Mouse (Mus musculus) kidney, postnatal 0 days (tissue): Measurements from ENCODE around the gene Cbx1. TPM values are rescaled to one million over a fixed set of nuclear protein-coding genes. Genes with fewer than 3 reads are reported as not detected.
A peak's percentile ranks its signal among the peaks of the same experiment; 100 is the strongest.

Source experiments
- ATAC-seq: fragments of 200-750 bp; cut with Nextera tagmentation; replicated peaks from 2 replicates; pipeline ENCODE4 v1.8.0; 2017; ENCODE audit warnings: low read depth, moderate number of reproducible peaks, moderate TSS enrichment, moderate library complexity; ENCODE audit not compliant: low FRiP score
- DNase-seq: peaks from one replicate; pipeline ENCODE4 v3.0.0-alpha.2; 2016; ENCODE audit warnings: low spot score
- H3K27ac ChIP-seq: fragments of 300-500 bp; sonication (generic); 2 replicates; pipeline ENCODE4 v1.5.1; 2014; ENCODE audit warnings: mild to moderate bottlenecking
- H3K27me3 ChIP-seq: fragments of 300-500 bp; sonication (generic); 2 replicates; pipeline ENCODE4 v1.6.1; 2014; ENCODE audit warnings: low read length, mixed read lengths; ENCODE audit not compliant: insufficient read depth
- H3K36me3 ChIP-seq: fragments of 300-500 bp; sonication (generic); 2 replicates; pipeline ENCODE4 v1.6.1; 2014; ENCODE audit warnings: low read length, mixed read lengths; ENCODE audit not compliant: insufficient read depth
- H3K4me1 ChIP-seq: fragments of 300-500 bp; sonication (generic); replicated peaks from 2 replicates; pipeline ENCODE4 v1.6.1; 2014; ENCODE audit warnings: antibody characterized with exemption, low read length, mixed read lengths; ENCODE audit not compliant: insufficient read depth
- H3K4me2 ChIP-seq: fragments of 300-500 bp; sonication (generic); 2 replicates; pipeline ENCODE4 v1.6.1; 2014; ENCODE audit warnings: mild to moderate bottlenecking, low read length, moderate library complexity, mixed read lengths
- H3K4me3 ChIP-seq: fragments of 300-500 bp; sonication (generic); replicated peaks from 2 replicates; pipeline ENCODE4 v1.5.1; 2014; ENCODE audit warnings: low read depth, low read length
- H3K9ac ChIP-seq: fragments of 300-500 bp; sonication (generic); 2 replicates; pipeline ENCODE4 v1.6.1; 2014; ENCODE audit warnings: low read depth, low read length
- H3K9me3 ChIP-seq: fragments of 300-500 bp; sonication (generic); replicated peaks from 2 replicates; pipeline ENCODE4 v1.6.1; 2016; ENCODE audit warnings: low read length, inconsistent platforms, mixed read lengths
- CTCF ChIP-seq: IDR thresholded peaks from 2 replicates; pipeline ENCODE4 v1.5.1; 2016; ENCODE audit warnings: antibody characterized with exemption, low read depth, mild to moderate bottlenecking, moderate library complexity
- WGBS: fragments of 180-500 bp; shearing (Covaris S2); extraction: QIAGEN DNeasy Blood & Tissue Kit; methylation state at CpG from one replicate; pipeline ENCODE4 v1.1.7; 2014; 5-methylcytosine and 5-hydroxymethylcytosine counted together
- polyA plus RNA-seq: library from polyadenylated mRNA; unstranded; fragments of >200 nt; fragmentation: Nextera tagmentation; extraction: Ambion mirVana; gene quantifications from 2 replicates; pipeline ENCODE4 v1.2.1, GENCODE M21; 2015

The Cbx1 gene
- polyA plus RNA-seq, 1 experiment from 2014 or later: 101 TPM

DNA sequence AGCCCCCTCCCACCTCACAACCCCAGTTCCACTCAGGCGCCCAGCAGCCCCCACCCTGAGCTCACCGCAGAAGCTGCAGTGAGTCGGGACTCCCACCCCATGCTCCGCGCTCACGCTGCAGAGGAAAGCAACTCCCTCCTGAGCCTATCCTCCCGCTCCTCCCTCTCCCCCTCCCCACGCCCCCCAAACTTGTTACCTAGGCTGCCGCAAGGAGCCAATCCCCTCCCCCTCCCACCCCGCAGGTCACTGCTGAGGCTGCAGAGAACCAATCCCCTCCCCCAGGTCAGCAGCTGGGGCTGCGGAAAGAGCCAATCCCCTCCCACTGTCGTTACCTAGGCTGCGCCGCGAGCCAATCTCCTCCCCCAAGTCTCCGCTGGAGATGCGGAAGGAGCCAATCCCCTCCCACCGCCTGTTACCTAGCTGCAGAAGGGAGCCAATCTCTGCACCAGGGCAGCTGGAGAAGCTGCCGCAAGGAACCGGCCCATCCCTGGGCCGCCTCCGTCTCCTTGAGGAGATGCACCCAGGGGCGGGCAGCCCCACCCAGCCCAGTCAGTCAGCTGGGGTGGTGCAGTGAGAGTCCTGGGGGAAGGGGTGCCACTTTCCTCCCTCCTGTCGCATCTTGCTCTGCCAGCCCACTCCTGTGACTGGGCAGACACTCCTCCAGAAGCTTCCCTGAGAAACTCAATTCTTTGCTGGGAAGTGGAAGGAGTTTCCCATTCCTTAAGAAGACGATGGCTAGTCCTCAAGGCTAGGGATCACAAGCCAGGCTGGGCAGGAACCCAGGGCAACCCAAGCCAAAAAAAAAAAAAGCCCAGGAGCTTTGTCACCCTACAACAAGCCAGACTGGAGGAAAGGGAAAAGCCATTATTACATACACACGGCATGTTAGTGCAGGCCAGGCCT, 35.2 kb downstream of the Cbx1 start:
- peak overlapping the region; percentile 44 for H3K9ac ChIP-seq
- H3K4me1 ChIP-seq: peaks cover 51% of the 10 kb centered on the region
- H3K27ac ChIP-seq: peak overlapping the region; percentile 75
- peaks cover 33% of the 10 kb centered on the region for H3K36me3 ChIP-seq
- peak; percentile 97 for DNase-seq
- no peaks in the 10 kb centered on the region for H3K9me3 ChIP-seq
- WGBS: 2% methylated on average over 26 of the region's 26 CpGs
- peak overlapping the region; percentile 79 for H3K4me2 ChIP-seq
- peak overlapping the region; percentile 35 for H3K4me3 ChIP-seq
- peak; percentile 82 for ATAC-seq
- H3K27me3 ChIP-seq: no peaks in the 10 kb centered on the region
- no peak for TF ChIP-seq CTCF

DNA sequence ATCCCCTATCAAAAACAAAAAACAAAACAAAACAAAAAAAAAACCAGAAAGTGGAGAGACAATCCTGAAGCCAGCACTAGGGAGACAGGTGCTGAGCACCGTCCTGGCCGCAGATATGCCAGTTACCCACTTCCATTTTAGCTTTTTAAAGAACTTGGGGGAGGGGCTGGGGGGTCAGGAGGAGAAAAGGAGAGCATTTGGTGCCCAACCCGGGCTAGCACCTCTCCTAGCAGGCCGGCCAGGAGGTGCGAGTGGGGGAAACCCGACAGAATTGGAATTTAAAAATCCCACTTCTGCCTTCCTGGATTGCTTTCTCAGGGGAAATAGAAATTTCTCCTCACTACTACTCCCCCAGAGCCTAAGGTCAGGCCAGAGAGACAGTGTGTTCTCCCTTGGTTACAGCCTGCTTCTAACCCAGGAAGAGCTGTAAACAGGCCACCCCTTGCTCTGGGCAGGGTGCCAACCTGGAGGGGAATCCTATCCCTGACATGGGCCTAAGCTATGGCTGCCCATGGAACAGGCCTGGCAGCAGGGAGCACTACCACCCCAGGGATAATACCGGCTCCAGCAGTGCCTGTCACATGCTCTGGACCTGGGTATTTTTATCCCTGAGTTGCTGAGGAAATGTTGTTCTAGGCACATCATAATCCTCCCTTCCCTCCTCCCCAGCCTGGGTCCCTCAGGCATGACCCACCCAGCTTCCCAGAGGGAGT, 36.0 kb downstream of the Cbx1 start:
- Histone ChIP-seq H3K4me2 (peak overlapping the region; percentile 79), H3K9me3 (no peaks in the 10 kb centered on the region), H3K27me3 (no peaks in the 10 kb centered on the region), H3K4me1 (peaks cover 51% of the 10 kb centered on the region), H3K36me3 (peaks cover 26% of the 10 kb centered on the region), H3K9ac (peak overlapping the region; percentile 44), H3K4me3 (peak overlapping the region; percentile 6; the same call in 1 of the 2 replicates), H3K27ac (peak overlapping the region; percentile 75)
- peak; percentile 75 for DNase-seq
- ATAC-seq: no peak
- WGBS: 25% methylated on average over 7 of the region's 7 CpGs
- peak; percentile 34; the same call in 1 of the 2 replicates for TF ChIP-seq CTCF

DNA sequence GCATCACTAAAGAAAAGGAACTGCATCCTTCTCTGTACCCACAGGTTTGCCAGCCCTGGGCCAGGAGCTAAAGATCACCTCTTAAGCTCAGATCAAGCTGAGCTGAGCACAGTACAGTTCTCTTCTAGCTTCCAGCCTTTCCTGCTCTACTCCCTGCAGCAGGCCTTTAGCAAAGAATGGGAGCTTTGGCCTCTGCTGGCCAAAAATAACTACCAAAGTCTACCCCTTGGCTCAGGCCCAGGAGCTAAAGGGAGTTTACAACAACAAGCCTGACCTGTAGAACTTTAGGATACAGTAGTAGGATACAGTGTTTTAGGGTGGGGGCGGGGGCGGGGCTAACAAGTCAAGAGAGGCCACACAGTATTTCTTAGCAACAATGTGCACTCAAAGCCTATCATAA, 37.6 kb downstream of the Cbx1 start:
- WGBS: 68% methylated on average over 2 of the region's 2 CpGs
- ATAC-seq (no peak), DNase-seq (peak; percentile 64)
- Histone ChIP-seq H3K4me3 (peak overlapping the region; percentile 67; the same call in 1 of the 2 replicates), H3K9ac (peak overlapping the region; percentile 44; the same call in 1 of the 2 replicates), H3K9me3 (no peaks in the 10 kb centered on the region), H3K27ac (peak overlapping the region; percentile 75), H3K27me3 (no peaks in the 10 kb centered on the region), H3K4me2 (peak overlapping the region; percentile 79), H3K36me3 (peaks cover 11% of the 10 kb centered on the region), H3K4me1 (peaks cover 55% of the 10 kb centered on the region)
- TF ChIP-seq CTCF: no peak

DNA sequence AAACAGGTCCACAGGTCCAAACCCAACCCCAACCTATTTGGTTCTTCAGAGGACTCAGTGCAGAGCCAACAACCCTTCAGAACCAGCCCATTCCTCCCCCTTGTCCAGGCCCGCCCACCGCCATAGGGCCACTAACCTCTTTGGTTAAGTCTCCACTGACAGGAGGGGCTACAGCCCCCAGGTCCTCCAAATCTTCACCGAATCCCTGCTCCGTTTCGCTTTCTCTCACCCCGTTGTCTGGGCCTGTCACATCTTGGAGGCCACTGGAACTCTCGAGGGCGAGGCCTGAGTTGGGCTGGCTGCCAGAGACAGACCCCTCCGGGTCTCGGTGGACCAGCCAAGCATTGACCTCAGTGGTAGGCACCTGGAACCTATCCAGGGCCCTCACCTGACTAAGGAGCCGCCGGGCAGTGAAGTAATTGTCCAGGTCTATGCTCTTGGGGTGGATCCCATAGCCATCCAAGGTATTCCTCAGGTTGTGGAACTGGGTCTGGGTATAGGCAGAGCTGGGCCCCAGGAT, 38.2 kb downstream of the Cbx1 start:
- 54% methylated on average over 12 of the region's 12 CpGs for WGBS
- Histone ChIP-seq H3K4me3 (peak overlapping the region; percentile 67; the same call in 1 of the 2 replicates), H3K27me3 (no peaks in the 10 kb centered on the region), H3K9me3 (no peaks in the 10 kb centered on the region), H3K4me1 (peaks cover 55% of the 10 kb centered on the region), H3K9ac (peak overlapping the region; percentile 44), H3K27ac (peak overlapping the region; percentile 75), H3K36me3 (peaks cover 5% of the 10 kb centered on the region; the same call in 1 of the 2 replicates), H3K4me2 (peak overlapping the region; percentile 79)
- no peak for ATAC-seq
- no peak for TF ChIP-seq CTCF
- DNase-seq: no peak

DNA sequence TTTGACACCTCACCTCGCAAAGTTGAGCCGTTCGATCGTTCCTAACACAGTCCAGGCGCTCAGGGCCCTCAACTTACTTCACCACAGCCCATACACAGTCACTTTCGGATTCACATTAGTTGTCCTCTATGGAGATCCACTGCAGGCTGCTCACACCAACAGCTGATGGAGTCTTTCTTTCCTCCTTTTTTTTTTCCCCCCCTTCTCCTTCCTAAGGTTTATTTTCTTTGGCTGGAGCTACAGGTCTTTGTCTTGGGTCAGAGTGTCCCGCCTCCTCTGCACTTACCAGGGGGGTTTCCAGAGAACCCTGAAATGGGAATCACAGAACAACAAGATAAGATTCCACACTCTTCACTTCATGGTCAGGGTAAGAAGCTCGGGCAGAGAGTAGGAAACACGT, 39.0 kb downstream of the Cbx1 start:
- no peak for ATAC-seq
- Histone ChIP-seq H3K9me3 (no peaks in the 10 kb centered on the region), H3K36me3 (no peaks in the 10 kb centered on the region), H3K4me2 (peak overlapping the region; percentile 79), H3K4me3 (peak overlapping the region; percentile 67), H3K9ac (peak overlapping the region; percentile 44), H3K27me3 (no peaks in the 10 kb centered on the region), H3K4me1 (peaks cover 48% of the 10 kb centered on the region), H3K27ac (peak overlapping the region; percentile 55)
- 49% methylated on average over 9 of the region's 9 CpGs for WGBS
- TF ChIP-seq CTCF: no peak
- no peak for DNase-seq

DNA sequence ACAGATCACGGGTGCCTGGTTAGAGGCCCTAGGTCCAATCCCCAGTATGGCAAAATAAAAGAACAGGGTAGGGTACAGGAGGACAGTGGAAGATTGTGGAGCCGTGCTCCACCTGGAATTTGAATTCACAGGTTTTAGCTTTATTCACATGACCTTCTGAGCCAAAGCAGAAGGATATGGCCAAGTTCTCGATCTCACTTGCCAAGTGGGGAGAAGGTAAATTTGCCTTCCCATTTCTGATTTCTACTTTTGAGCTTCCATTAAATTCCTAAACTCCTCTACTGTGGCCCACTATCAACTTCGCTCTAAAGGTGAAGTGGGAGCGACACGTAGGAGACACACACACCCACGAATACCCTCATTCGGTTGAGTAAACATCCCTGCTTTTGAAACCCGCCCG, 40.0 kb downstream of the Cbx1 start:
- Histone ChIP-seq H3K9me3 (no peaks in the 10 kb centered on the region), H3K4me1 (peaks cover 42% of the 10 kb centered on the region), H3K27me3 (no peaks in the 10 kb centered on the region), H3K9ac (peak overlapping the region; percentile 84), H3K27ac (peak overlapping the region; percentile 99), H3K4me3 (peak overlapping the region; percentile 67), H3K4me2 (peak overlapping the region; percentile 79), H3K36me3 (no peaks in the 10 kb centered on the region)
- no peak for DNase-seq
- no peak for ATAC-seq
- no peak for TF ChIP-seq CTCF
- WGBS: 8% methylated on average over 10 of the region's 10 CpGs
